In genomic region chr16:6100421-6100877, GRCm38 (mm10) we compare ENCODE assay signal across 29 mouse cellular contexts.
DNase-seq lines count a peak whose midpoint lies in the region; ATAC-seq and TF ChIP-seq lines count a peak whose summit lies in the region.
"Had no signal": no experiment of that assay in that cellular context is flagged by ENCODE, and none has a peak within 500 bp of the region (broad histone marks: within the 10 kb centered on the region; RNA-seq: fewer than 3 reads in every experiment).

No protein-coding gene starts in this region.

- no peak overlapping the region for H3K4me2 ChIP-seq in liver, embryonic 14.5 days (ENCODE audit: low read depth)
- H3K4me2 ChIP-seq: embryonic facial prominence, embryonic 13.5 days; forebrain, embryonic 12.5 days; heart, embryonic 11.5 days; limb, embryonic 12.5 days; midbrain, embryonic 12.5 days had no signal

- TF ChIP-seq CTCF in liver, embryonic 14.5 days (IDR thresholded peaks at IDR 0.05; ENCODE audit: low read depth) = no peak

- H3K4me1 ChIP-seq in liver, embryonic 14.5 days (replicated peaks; ENCODE audit: control insufficient read depth in 2 of 2, insufficient read depth in 2 of 2, low read length in 1 of 2) = peaks cover 23 to 54% of the 10 kb centered on the region in 2 experiments
- no peaks in the 10 kb centered on the region for H3K4me1 ChIP-seq in limb, embryonic 10.5 days
- H3K4me1 ChIP-seq: embryonic facial prominence, embryonic 13.5 days; limb, embryonic 12.5 days had no signal

- 44% methylated on average over 5 of the region's 5 CpGs for WGBS in liver, embryonic 14.5 days (ENCODE audit: insufficient replicate concordance)
- WGBS in limb, embryonic 10.5 days = 82% methylated on average over 5 of the region's 5 CpGs

- DNase-seq in adrenal gland, postnatal 14 days = peak; percentile 4
- no peak for DNase-seq in adrenal gland, adult 18-20 months (ENCODE audit: low spot score in 2 of 2)
- peak in 1 of 3 experiments; percentile 36 for DNase-seq in liver, embryonic 14.5 days (ENCODE audit: low read depth in 3 of 3, low spot score in 3 of 3)
- DNase-seq in liver = no peak
- DNase-seq in limb, embryonic 10.5 days (ENCODE audit: low spot score) = no peak
- DNase-seq in neural tube, embryonic 10.5 days (ENCODE audit: extremely low spot score, low spot score) = no peak
- DNase-seq: B cell, adult 2 months; cerebellum, postnatal 10 days; gastrocnemius, postnatal 36 days; heart, postnatal 10 days; kidney, adult 9 months; kidney, postnatal 14 days; lung, adult 18-20 months; lung, postnatal 10 days; thymus, adult 2 months; thymus, postnatal 4 days had no signal

- no peaks in the 10 kb centered on the region for H3K36me3 ChIP-seq in liver, embryonic 14.5 days (replicated peaks; ENCODE audit: control insufficient read depth, insufficient read depth, low read depth)
- H3K36me3 ChIP-seq in limb, embryonic 10.5 days = no peaks in the 10 kb centered on the region
- H3K36me3 ChIP-seq: embryonic facial prominence, embryonic 13.5 days; forebrain, embryonic 12.5 days; G1E; limb, embryonic 12.5 days; midbrain, embryonic 12.5 days had no signal

- H3K27ac ChIP-seq in liver, embryonic 14.5 days = no peak overlapping the region
- H3K27ac ChIP-seq in limb, embryonic 10.5 days = no peak overlapping the region
- H3K27ac ChIP-seq: embryonic facial prominence, embryonic 13.5 days; forebrain, embryonic 12.5 days; hindbrain, postnatal 0 days; layer of hippocampus, adult 2 months; limb, embryonic 12.5 days; midbrain, embryonic 12.5 days; stomach, postnatal 0 days had no signal

- no peak overlapping the region for H3K4me3 ChIP-seq in liver, embryonic 14.5 days (ENCODE audit: insufficient read depth in 1 of 2, low read depth in 2 of 2, low read length in 2 of 2)
- H3K4me3 ChIP-seq in limb, embryonic 10.5 days = no peak overlapping the region
- H3K4me3 ChIP-seq: embryonic facial prominence, embryonic 13.5 days; erythroblast, embryonic 14.5 days; forebrain, embryonic 12.5 days; layer of hippocampus, adult 2 months; limb, embryonic 12.5 days; midbrain, embryonic 12.5 days had no signal

- ATAC-seq in liver, embryonic 14.5 days (ENCODE audit: insufficient read depth) = no peak
- ATAC-seq in granulocyte monocyte progenitor cell, adult 5-6 weeks (replicated peaks; ENCODE audit: poor library complexity, severe bottlenecking) = peak; percentile 55; the same call in 1 of the 2 replicates
- ATAC-seq: hindbrain, postnatal 0 days; intestine, embryonic 16.5 days had no signal

- no peak overlapping the region for H3K9ac ChIP-seq in liver, embryonic 14.5 days (replicated peaks)
- H3K9ac ChIP-seq: embryonic facial prominence, embryonic 13.5 days; forebrain, embryonic 12.5 days; limb, embryonic 12.5 days; midbrain, embryonic 12.5 days had no signal

- no peaks in the 10 kb centered on the region for H3K9me3 ChIP-seq in liver, embryonic 14.5 days (ENCODE audit: control insufficient read depth, low read length)
- no peaks in the 10 kb centered on the region for H3K9me3 ChIP-seq in limb, embryonic 10.5 days (replicated peaks)
- H3K9me3 ChIP-seq: embryonic facial prominence, embryonic 13.5 days; forebrain, embryonic 12.5 days; limb, embryonic 12.5 days; midbrain, embryonic 12.5 days had no signal

- no peaks in the 10 kb centered on the region for H3K27me3 ChIP-seq in liver, embryonic 14.5 days (ENCODE audit: control insufficient read depth, insufficient read depth, low read length)
- no peaks in the 10 kb centered on the region for H3K27me3 ChIP-seq in limb, embryonic 10.5 days (ENCODE audit: low read depth, poor library complexity, severe bottlenecking)
- H3K27me3 ChIP-seq: CH12.LX; embryonic facial prominence, embryonic 13.5 days; forebrain, embryonic 12.5 days; limb, embryonic 12.5 days had no signal

- 0 out of 2 replicates have a peak, but pooled peaks have one; percentile 14 for TF ChIP-seq EP300 in liver, embryonic 14.5 days (IDR thresholded peaks at IDR 0.05; ENCODE audit: low read depth)
